Mouse (Mus musculus): ENCODE results near the gene Rps18.
A peak's percentile ranks its signal among the peaks of the same experiment; 100 is the strongest.
"Not testable (repeated sequence)": the region's sequence is repeated elsewhere in the genome, so short reads cannot be mapped to it uniquely, and the experiment has no call there.

The Rps18 gene

GRCm38 (mm10) chr17:33909077-33909868 lies 46.5 kb downstream of the Rps18 start, which contains the start of gene Daxx:
Daxx (plus strand) TSS chr17:33909414.
- peak; percentile 97 for DNase-seq (ENCODE audit: low read depth, low spot score)

GRCm38 (mm10) chr17:33908331-33909076 lies 47.3 kb downstream of the Rps18 start:
- DNase-seq (ENCODE audit: low read depth, low spot score): no peak

GRCm38 (mm10) chr17:33904835-33905234 lies 51.0 kb downstream of the Rps18 start, which contains the start of gene Platr17:
Platr17 (plus strand) TSS chr17:33905135.
- not testable (repeated sequence) for DNase-seq (ENCODE audit: low read depth, low spot score)

DNA sequence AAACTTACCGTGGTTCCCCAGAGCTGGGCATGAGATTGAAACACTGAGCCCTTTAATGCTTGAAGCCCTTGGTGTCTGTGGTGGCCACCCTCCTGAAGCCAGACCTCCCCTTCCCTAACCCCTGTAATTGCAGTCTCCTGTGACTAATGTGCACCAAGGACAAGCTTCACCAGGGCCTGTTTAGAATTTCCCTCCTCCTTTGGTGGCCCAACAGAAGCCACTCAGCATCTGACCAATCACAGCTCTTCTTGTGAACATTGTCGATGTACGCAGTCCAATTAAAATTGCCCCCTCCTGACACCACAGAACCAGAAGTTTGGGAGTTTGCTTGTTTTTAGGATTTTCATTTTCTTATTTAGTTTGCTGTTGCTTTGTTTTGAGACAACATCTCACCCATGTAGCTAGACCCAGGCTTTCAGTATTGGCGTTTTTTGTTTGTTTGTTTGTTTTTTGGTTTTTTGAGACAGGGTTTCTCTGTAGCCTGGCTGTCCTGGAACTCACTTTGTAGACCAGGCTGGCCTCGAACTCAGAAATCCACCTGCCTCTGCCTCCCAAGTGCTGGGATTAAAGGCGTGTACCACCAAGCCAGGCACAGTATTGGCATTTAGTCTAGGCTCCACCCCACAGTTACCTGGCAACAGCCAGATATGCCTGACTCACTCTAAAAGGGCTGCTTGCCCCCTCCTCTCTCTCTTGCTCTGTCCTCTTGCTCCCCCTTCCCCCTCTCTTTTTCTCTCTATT lies 51.7 kb downstream of the Rps18 start:
- not testable (repeated sequence) for DNase-seq (ENCODE audit: low read depth, low spot score)

DNA sequence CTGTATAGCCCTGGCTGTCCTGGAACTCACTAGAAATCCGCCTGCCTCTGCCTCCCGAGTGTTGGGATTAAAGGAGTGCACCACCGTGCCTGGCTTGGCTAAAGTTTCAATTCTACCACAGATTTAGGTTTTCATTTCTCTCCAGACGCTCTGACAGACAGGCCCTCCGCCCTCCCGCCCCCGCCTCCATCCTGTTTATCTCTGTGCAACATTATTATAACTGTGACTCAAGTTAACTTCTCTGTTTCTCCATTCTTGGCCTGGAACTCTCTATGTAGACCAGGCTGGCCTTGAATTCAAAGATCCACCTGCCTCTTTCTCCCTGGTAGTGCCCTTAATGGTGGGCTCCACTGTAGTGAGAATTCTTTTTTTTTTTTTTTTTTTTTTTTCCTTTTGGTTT lies 53.3 kb downstream of the Rps18 start:
- DNase-seq (ENCODE audit: low read depth, low spot score): no peak

- no peak for DNase-seq (ENCODE audit: low read depth, low spot score)
Observed at GRCm38 (mm10) chr17:33902079-33902478, 53.7 kb downstream of the Rps18 start.

All from 3T3-L1 (cell line).